Mouse (Mus musculus): Measurements from ENCODE around the gene Diaph2. TPM values are rescaled to one million over a fixed set of nuclear protein-coding genes. Genes with fewer than 3 reads are reported as not detected.

Diaph2 gene
- total and polyA plus RNA-seq, 2 experiments from 2014 or later = 4.8 to 9.5 TPM

DNA sequence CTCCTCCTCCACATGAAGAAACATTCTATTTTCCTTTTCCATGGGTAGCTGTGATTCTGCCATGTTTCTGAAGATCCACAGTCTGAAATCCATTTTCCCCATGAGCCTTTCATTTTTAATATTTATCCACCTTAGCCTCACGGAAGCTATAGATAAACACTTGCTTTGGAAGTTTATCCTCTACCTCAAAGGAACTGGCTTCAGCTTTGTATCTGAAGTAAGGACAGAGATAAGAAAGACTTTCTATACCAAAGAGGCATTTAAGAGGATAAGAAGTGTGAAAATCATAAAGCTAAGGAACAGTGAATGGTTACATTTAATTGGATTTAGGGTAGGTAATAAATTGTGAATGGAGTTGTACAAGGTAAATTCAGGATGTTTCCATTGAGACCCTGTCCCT is 480.5 kb downstream of the Diaph2 start:
- no peak for DNase-seq (ENCODE audit: low spot score)
- ATAC-seq (ENCODE audit: insufficient read depth, low read depth) = no peak
- Histone ChIP-seq H3K9ac (replicated peaks; ENCODE audit: low read depth, low read length) (no peak overlapping the region), H3K36me3 (replicated peaks; ENCODE audit: control insufficient read depth, insufficient read depth, low read length) (no peaks in the 10 kb centered on the region), H3K4me3 (ENCODE audit: low read depth, low read length) (no peak overlapping the region), H3K27me3 (ENCODE audit: control insufficient read depth, insufficient read depth, low read length) (no peaks in the 10 kb centered on the region), H3K9me3 (replicated peaks; ENCODE audit: control insufficient read depth, low read length) (no peaks in the 10 kb centered on the region), H3K4me1 (ENCODE audit: control insufficient read depth, insufficient read depth) (no peaks in the 10 kb centered on the region), H3K27ac (ENCODE audit: low read depth) (no peak overlapping the region), H3K4me2 (ENCODE audit: low read depth, low read length) (no peak overlapping the region)
- TF ChIP-seq CTCF (IDR thresholded peaks at IDR 0.05; ENCODE audit: low read depth) (no peak), EP300 (IDR thresholded peaks at IDR 0.05; ENCODE audit: low read depth) (no peak)
- 70% methylated on average over 1 of the region's 1 CpGs for WGBS

DNA sequence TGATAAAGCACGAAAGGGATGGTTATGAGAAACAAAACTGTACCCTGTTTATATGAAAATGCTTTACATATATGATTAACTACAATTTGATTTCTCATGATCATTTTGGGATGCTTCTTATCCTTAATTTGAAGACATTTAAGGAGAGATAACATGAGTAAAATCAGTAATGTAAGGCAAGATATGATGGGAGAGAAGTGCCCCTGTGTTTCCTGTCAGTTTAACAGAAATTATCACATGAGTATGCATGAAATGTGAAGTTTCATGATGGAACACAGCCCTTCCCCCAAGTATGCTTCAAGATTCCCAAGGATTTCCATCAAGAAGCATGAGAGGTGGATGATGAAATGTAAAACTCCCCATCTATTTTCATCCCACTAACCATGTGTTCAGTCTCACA is 485.6 kb downstream of the Diaph2 start:
- Histone ChIP-seq H3K4me2 (ENCODE audit: low read depth, low read length) (no peak overlapping the region), H3K27ac (ENCODE audit: low read depth) (no peak overlapping the region), H3K9me3 (replicated peaks; ENCODE audit: control insufficient read depth, low read length) (no peaks in the 10 kb centered on the region), H3K36me3 (replicated peaks; ENCODE audit: control insufficient read depth, insufficient read depth, low read length) (no peaks in the 10 kb centered on the region), H3K4me1 (ENCODE audit: control insufficient read depth, insufficient read depth) (no peaks in the 10 kb centered on the region), H3K27me3 (ENCODE audit: control insufficient read depth, insufficient read depth, low read length) (no peaks in the 10 kb centered on the region), H3K9ac (replicated peaks; ENCODE audit: low read depth, low read length) (no peak overlapping the region), H3K4me3 (ENCODE audit: low read depth, low read length) (no peak overlapping the region)
- TF ChIP-seq CTCF (IDR thresholded peaks at IDR 0.05; ENCODE audit: low read depth) (no peak), EP300 (IDR thresholded peaks at IDR 0.05; ENCODE audit: low read depth) (no peak)
- ATAC-seq (ENCODE audit: insufficient read depth, low read depth) (no peak), DNase-seq (ENCODE audit: low spot score) (no peak)
- whole genome bisulfite sequencing = 81% methylated on average over 1 of the region's 1 CpGs

DNA sequence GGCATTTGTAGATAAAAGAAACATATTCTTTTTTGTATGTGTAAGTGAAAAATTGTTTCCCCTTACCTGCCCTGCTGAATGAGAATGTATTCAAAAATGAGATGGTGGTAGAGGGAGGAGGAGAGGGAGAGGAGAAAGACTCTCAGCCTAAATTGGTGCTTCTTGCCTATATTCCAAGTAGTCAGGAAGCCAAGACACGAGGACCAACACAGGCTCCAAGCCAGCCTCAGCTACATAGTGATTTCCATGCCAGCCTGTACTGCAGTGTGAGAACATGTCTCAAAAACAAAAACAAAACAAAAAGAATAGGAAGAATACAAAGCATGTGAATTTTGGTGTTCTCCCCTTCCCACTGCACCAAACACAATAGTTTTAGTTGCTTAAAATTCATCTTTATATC is 497.1 kb downstream of the Diaph2 start:
- H3K4me1 ChIP-seq (ENCODE audit: control insufficient read depth, insufficient read depth) = no peaks in the 10 kb centered on the region
- no peaks in the 10 kb centered on the region for H3K36me3 ChIP-seq (replicated peaks; ENCODE audit: control insufficient read depth, insufficient read depth, low read length)
- no peaks in the 10 kb centered on the region for H3K9me3 ChIP-seq (replicated peaks; ENCODE audit: control insufficient read depth, low read length)
- 71% methylated on average over 1 of the region's 1 CpGs for WGBS
- no peak overlapping the region for H3K9ac ChIP-seq (replicated peaks; ENCODE audit: low read depth, low read length)
- no peak overlapping the region for H3K4me3 ChIP-seq (ENCODE audit: low read depth, low read length)
- H3K27me3 ChIP-seq (ENCODE audit: control insufficient read depth, insufficient read depth, low read length) = no peaks in the 10 kb centered on the region
- no peak for DNase-seq (ENCODE audit: low spot score)
- ATAC-seq (ENCODE audit: insufficient read depth, low read depth) = no peak
- H3K27ac ChIP-seq (ENCODE audit: low read depth) = no peak overlapping the region
- no peak for TF ChIP-seq CTCF (IDR thresholded peaks at IDR 0.05; ENCODE audit: low read depth)
- no peak for TF ChIP-seq EP300 (IDR thresholded peaks at IDR 0.05; ENCODE audit: low read depth)
- H3K4me2 ChIP-seq (ENCODE audit: low read depth, low read length) = no peak overlapping the region

DNA sequence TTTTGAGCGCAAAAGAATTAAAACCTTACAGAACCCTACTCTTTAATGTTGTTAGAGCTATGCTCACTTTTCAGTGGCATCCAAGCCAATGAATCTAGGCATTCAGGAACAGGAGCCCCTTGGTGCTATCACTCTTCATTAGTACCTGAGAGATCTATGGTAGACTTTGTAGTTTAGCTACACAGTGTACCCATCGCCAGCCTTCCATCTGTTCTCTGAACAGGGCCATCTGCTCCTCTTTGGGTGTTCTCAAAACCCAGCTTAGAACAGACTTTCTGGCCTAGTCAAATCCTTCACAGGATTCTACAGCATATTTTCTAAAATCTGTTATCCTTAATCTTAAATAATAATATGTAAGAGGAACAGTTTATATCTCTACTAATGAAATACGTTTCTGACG is 504.1 kb downstream of the Diaph2 start:
- 80% methylated on average over 4 of the region's 4 CpGs for WGBS
- no peaks in the 10 kb centered on the region for H3K27me3 ChIP-seq (ENCODE audit: control insufficient read depth, insufficient read depth, low read length)
- H3K4me3 ChIP-seq (ENCODE audit: low read depth, low read length) = no peak overlapping the region
- H3K9ac ChIP-seq (replicated peaks; ENCODE audit: low read depth, low read length) = no peak overlapping the region
- no peaks in the 10 kb centered on the region for H3K4me1 ChIP-seq (ENCODE audit: control insufficient read depth, insufficient read depth)
- no peaks in the 10 kb centered on the region for H3K36me3 ChIP-seq (replicated peaks; ENCODE audit: control insufficient read depth, insufficient read depth, low read length)
- DNase-seq (ENCODE audit: low spot score) = no peak
- no peak overlapping the region for H3K27ac ChIP-seq (ENCODE audit: low read depth)
- H3K4me2 ChIP-seq (ENCODE audit: low read depth, low read length) = no peak overlapping the region
- TF ChIP-seq CTCF (IDR thresholded peaks at IDR 0.05; ENCODE audit: low read depth) = no peak
- TF ChIP-seq EP300 (IDR thresholded peaks at IDR 0.05; ENCODE audit: low read depth) = no peak
- ATAC-seq (ENCODE audit: insufficient read depth, low read depth) = no peak
- H3K9me3 ChIP-seq (replicated peaks; ENCODE audit: control insufficient read depth, low read length) = no peaks in the 10 kb centered on the region

DNA sequence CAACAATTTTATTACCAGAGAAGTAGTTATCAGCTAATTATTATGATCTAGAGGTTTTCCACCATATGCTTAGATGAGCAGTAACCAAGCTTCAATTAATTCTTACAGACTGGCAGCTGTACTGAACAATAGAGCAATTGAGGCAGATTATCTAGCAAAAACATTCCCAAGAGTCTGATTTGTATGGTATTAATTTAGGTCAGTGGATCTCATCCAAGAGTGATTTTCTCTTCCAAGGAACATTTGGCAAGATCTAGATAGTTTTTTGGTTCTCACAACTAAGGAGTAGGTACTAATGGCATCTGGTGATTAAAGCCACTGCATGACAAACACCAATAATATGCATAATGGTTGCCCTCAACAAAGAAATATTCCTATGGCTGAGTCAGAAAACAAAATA is 516.2 kb downstream of the Diaph2 start:
- ATAC-seq (ENCODE audit: insufficient read depth, low read depth) (no peak), DNase-seq (ENCODE audit: low spot score) (no peak)
- Histone ChIP-seq H3K4me2 (ENCODE audit: low read depth, low read length) (no peak overlapping the region), H3K27ac (ENCODE audit: low read depth) (no peak overlapping the region), H3K9ac (replicated peaks; ENCODE audit: low read depth, low read length) (no peak overlapping the region), H3K27me3 (ENCODE audit: control insufficient read depth, insufficient read depth, low read length) (no peaks in the 10 kb centered on the region), H3K36me3 (replicated peaks; ENCODE audit: control insufficient read depth, insufficient read depth, low read length) (no peaks in the 10 kb centered on the region), H3K9me3 (replicated peaks; ENCODE audit: control insufficient read depth, low read length) (no peaks in the 10 kb centered on the region), H3K4me1 (ENCODE audit: control insufficient read depth, insufficient read depth) (no peaks in the 10 kb centered on the region), H3K4me3 (ENCODE audit: low read depth, low read length) (no peak overlapping the region)
- TF ChIP-seq EP300 (IDR thresholded peaks at IDR 0.05; ENCODE audit: low read depth) (no peak), CTCF (IDR thresholded peaks at IDR 0.05; ENCODE audit: low read depth) (no peak)

DNA sequence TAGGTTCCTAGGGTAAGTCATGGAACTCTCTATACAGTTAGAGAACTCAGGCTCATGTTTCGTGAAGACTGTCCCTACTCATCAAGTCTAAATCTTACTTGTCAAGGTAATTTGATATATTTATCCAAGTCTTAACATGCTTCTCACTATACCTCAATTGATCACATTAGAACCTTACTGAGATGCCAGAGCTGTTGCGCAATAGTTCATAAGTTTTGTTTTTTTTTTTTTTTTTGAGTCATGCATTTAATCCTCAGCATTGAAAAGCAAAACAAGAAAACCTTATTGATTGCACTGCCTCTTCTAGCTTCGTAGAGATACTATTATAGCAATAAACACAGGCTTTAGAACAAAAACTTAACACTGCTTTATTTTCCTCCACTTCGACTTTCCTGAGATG is 529.6 kb downstream of the Diaph2 start:
- TF ChIP-seq CTCF (IDR thresholded peaks at IDR 0.05; ENCODE audit: low read depth) (no peak), EP300 (IDR thresholded peaks at IDR 0.05; ENCODE audit: low read depth) (no peak)

More for the DNA sequence above, 529.6 kb downstream of the Diaph2 start:
- no peak for ATAC-seq (ENCODE audit: insufficient read depth, low read depth)
- H3K27ac ChIP-seq (ENCODE audit: low read depth) = no peak overlapping the region
- no peak for DNase-seq (ENCODE audit: low spot score)
- no peaks in the 10 kb centered on the region for H3K4me1 ChIP-seq (ENCODE audit: control insufficient read depth, insufficient read depth)
- no peaks in the 10 kb centered on the region for H3K27me3 ChIP-seq (ENCODE audit: control insufficient read depth, insufficient read depth, low read length)
- WGBS = 85% methylated on average over 4 of the region's 4 CpGs
- H3K9me3 ChIP-seq (replicated peaks; ENCODE audit: control insufficient read depth, low read length) = no peaks in the 10 kb centered on the region
- no peaks in the 10 kb centered on the region for H3K36me3 ChIP-seq (replicated peaks; ENCODE audit: control insufficient read depth, insufficient read depth, low read length)
- no peak overlapping the region for H3K9ac ChIP-seq (replicated peaks; ENCODE audit: low read depth, low read length)
- H3K4me3 ChIP-seq (ENCODE audit: low read depth, low read length) = no peak overlapping the region
- H3K4me2 ChIP-seq (ENCODE audit: low read depth, low read length) = no peak overlapping the region

Measured in heart, postnatal 0 days (tissue).